1 mouse cellular context compared by ENCODE assay signal in the genomic region with DNA sequence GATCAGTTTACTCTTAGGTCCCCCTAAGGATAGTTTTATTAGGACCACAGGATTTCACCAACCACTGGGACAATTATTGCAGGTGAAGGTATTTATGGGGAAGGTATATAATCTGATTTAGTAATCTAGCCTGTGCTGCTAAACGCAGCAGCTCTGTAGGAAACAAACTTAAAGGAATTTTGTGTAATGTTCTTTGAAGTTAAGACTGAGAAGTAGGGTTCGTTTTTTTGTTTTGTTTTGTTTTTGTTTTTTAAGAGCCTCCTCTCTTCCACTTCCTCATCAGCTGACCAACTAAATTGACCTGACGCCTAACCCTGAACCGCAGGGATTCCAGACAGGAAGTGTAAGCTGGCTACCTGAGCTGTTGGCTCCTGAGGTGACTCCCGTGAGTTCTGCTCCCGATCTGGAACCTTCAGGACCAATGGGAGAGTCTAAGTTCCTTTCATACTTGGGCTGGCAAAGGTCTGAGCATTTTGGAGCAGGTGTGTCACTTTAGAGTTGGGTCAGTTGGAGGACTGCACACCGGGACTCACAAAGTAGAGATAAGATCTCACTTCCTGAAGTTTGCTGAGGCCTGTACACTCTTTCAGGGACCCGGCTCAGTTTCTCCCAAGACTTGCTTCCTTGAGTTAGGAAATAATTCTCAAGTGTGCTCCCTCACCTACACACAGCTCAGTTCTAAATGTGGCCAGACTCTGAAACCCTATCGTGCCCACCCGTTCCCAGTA.
TF ChIP-seq lines count a peak whose summit lies in the region.

No protein-coding gene starts in this region.

TF ChIP-seq in MEL, 35 proteins besides CTCF, POLR2A, EP300 and RAD21:
- TF ChIP-seq ZKSCAN1 (IDR thresholded peaks at IDR 0.05; ENCODE audit: low read depth, low read length) (no peak), CHD2 (IDR thresholded peaks at IDR 0.05; ENCODE audit: low read length) (no peak), KAT2A (conservative IDR thresholded peaks at IDR 0.05; ENCODE audit: low read depth, low read length) (no peak; the same call in 1 of the 2 replicates), ETS1 (IDR thresholded peaks at IDR 0.05; ENCODE audit: low read depth, low read length) (no peak; the same call in 1 of the 2 replicates), BHLHE40 (IDR thresholded peaks at IDR 0.05; ENCODE audit: borderline replicate concordance, low read depth, low read length) (no peak), NRF1 (IDR thresholded peaks at IDR 0.05; ENCODE audit: insufficient read depth, low read depth, low read length, poor library complexity, severe bottlenecking) (no peak), POLR2AphosphoS5 (IDR thresholded peaks at IDR 0.05; ENCODE audit: borderline replicate concordance, low read depth, low read length) (no peak), TCF12 (IDR thresholded peaks at IDR 0.05; ENCODE audit: low read depth, low read length) (peak; percentile 35; the same call in 1 of the 2 replicates), MAX (IDR thresholded peaks at IDR 0.05; ENCODE audit: low read length) (peak; percentile 27; the same call in 1 of the 2 replicates), TAL1 (IDR thresholded peaks at IDR 0.05; ENCODE audit: low read length) (no peak), CHD1 (IDR thresholded peaks at IDR 0.05; ENCODE audit: low read depth, low read length) (no peak), JUND (IDR thresholded peaks at IDR 0.05; ENCODE audit: low read depth, low read length) (no peak), E2F4 (IDR thresholded peaks at IDR 0.05; ENCODE audit: borderline replicate concordance, low read depth, low read length) (no peak), ELF1 (IDR thresholded peaks at IDR 0.05; ENCODE audit: low read depth, low read length) (peak; percentile 28; the same call in 1 of the 2 replicates), MXI1 (IDR thresholded peaks at IDR 0.05; ENCODE audit: low read depth, low read length) (0 out of 2 replicates have a peak, but pooled peaks have one; percentile 33), MAFK (IDR thresholded peaks at IDR 0.05; ENCODE audit: borderline replicate concordance, low read depth, low read length) (no peak), MYC (IDR thresholded peaks at IDR 0.05; ENCODE audit: low read depth, low read length) (no peak), ZMIZ1 (IDR thresholded peaks at IDR 0.05; ENCODE audit: low read depth, low read length) (peak; percentile 11; the same call in 1 of the 2 replicates), MEF2A (IDR thresholded peaks at IDR 0.05; ENCODE audit: extremely low read depth, insufficient replicate concordance, low read depth, low read length, poor library complexity, severe bottlenecking) (no peak), NELFE (IDR thresholded peaks at IDR 0.05; ENCODE audit: low read depth, low read length) (peak; percentile 52), MYB (IDR thresholded peaks at IDR 0.05; ENCODE audit: low read depth, low read length) (no peak), USF2 (IDR thresholded peaks at IDR 0.05; ENCODE audit: borderline replicate concordance in 1 of 2, insufficient read depth in 1 of 2, low read depth in 1 of 2, low read length in 2 of 2) (no peak), MAZ (IDR thresholded peaks at IDR 0.05; ENCODE audit: low read depth, low read length) (0 out of 2 replicates have a peak, but pooled peaks have one; percentile 37), POLR2AphosphoS2 (IDR thresholded peaks at IDR 0.05; ENCODE audit: low read length) (no peak), HCFC1 (IDR thresholded peaks at IDR 0.05; ENCODE audit: low read depth, low read length) (peak; percentile 27; the same call in 1 of the 2 replicates), TBP (IDR thresholded peaks at IDR 0.05; ENCODE audit: low read depth, low read length) (0 out of 2 replicates have a peak, but pooled peaks have one; percentile 22), SIN3A (IDR thresholded peaks at IDR 0.05; ENCODE audit: low read length) (no peak), ZC3H11A (IDR thresholded peaks at IDR 0.05; ENCODE audit: low read depth, low read length) (no peak), GATA1 (IDR thresholded peaks at IDR 0.05; ENCODE audit: low read depth, low read length) (peak; percentile 80), USF1 (IDR thresholded peaks at IDR 0.05; ENCODE audit: low read depth, low read length) (peak; percentile 64), GABPA (IDR thresholded peaks at IDR 0.05; ENCODE audit: low read depth, low read length) (no peak), UBTF (IDR thresholded peaks at IDR 0.05; ENCODE audit: borderline replicate concordance, insufficient read depth, low read depth, low read length) (no peak), SMC3 (IDR thresholded peaks at IDR 0.05; ENCODE audit: low read depth, low read length) (no peak; the same call in 1 of the 2 replicates), RCOR1 (IDR thresholded peaks at IDR 0.05; ENCODE audit: low read depth, low read length) (no peak), ZNF384 (IDR thresholded peaks at IDR 0.05; ENCODE audit: low read depth, low read length) (no peak)
TF ChIP-seq in MEL: peak in this region for 11.
